Mouse (Mus musculus): ENCODE data around the gene Adamts2. TPM values are rescaled to one million over a fixed set of nuclear protein-coding genes. Genes with fewer than 3 reads are reported as not detected.

The Adamts2 gene
- total RNA-seq (2017) = 0.12 TPM in 1 of 2 replicates, not detected in the other

- ATAC-seq (ENCODE audit: extremely low read depth, insufficient number of reproducible peaks, low FRiP score, poor library complexity, severe bottlenecking) = no peak
Observed at GRCm38 (mm10) chr11:50601641-50602355, at the start of gene Adamts2. TSS of gene Adamts2 (plus strand) at chr11:50602084.

GRCm38 (mm10) chr11:50557064-50557463, 44.8 kb upstream of the Adamts2 start:
- no peak for ATAC-seq (ENCODE audit: extremely low read depth, insufficient number of reproducible peaks, low FRiP score, poor library complexity, severe bottlenecking)

GRCm38 (mm10) chr11:50559108-50559507, 42.8 kb upstream of the Adamts2 start:
- ATAC-seq (ENCODE audit: extremely low read depth, insufficient number of reproducible peaks, low FRiP score, poor library complexity, severe bottlenecking) = no peak

GRCm38 (mm10) chr11:50565466-50566211, 36.2 kb upstream of the Adamts2 start:
- no peak for ATAC-seq (ENCODE audit: extremely low read depth, insufficient number of reproducible peaks, low FRiP score, poor library complexity, severe bottlenecking)

- no peak for ATAC-seq (ENCODE audit: extremely low read depth, insufficient number of reproducible peaks, low FRiP score, poor library complexity, severe bottlenecking)
Observed at GRCm38 (mm10) chr11:50571448-50571847, 30.4 kb upstream of the Adamts2 start.

GRCm38 (mm10) chr11:50576521-50576920, 25.4 kb upstream of the Adamts2 start:
- ATAC-seq (ENCODE audit: extremely low read depth, insufficient number of reproducible peaks, low FRiP score, poor library complexity, severe bottlenecking) = no peak

GRCm38 (mm10) chr11:50587026-50587425, 14.9 kb upstream of the Adamts2 start:
- no peak for ATAC-seq (ENCODE audit: extremely low read depth, insufficient number of reproducible peaks, low FRiP score, poor library complexity, severe bottlenecking)

DNA sequence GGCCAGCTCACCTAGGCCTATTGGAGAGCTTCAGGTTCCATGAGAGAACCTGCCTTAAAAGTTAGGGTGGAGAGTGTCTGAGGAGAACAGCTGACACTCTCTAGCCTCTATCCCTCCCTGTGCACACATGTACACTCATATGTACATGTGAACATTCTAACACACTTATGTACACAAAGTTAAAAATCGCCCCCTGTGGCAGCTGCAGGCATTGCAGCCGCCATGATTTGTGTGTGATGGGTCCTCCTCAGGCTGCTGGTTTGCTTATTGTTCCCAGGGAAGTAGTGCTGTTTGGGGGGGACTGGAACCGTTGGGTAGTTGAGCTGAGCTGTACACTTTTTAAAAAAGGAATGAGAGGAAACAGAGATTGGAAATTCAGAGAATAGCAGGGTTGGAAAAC, 14.1 kb upstream of the Adamts2 start:
- no peak for ATAC-seq (ENCODE audit: extremely low read depth, insufficient number of reproducible peaks, low FRiP score, poor library complexity, severe bottlenecking)

DNA sequence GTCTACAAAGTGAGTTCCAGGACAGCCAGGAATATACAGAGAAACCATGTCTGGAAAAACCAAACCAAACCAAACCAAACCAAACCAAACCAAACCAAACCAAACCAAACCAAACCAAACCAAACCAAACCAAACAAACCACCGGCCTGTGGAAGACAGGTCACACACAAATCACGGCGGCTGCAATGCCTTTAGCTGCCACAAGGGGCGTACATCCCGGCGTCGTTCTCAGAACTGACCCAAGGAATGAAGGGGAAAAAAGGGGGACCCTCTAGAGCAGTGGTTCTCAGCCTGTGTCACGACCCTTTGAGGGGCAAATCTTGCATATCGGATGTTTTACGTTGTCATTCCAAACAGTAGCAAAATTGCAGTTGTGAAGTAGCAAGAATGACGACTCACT, 12.8 kb upstream of the Adamts2 start:
- no peak for ATAC-seq (ENCODE audit: extremely low read depth, insufficient number of reproducible peaks, low FRiP score, poor library complexity, severe bottlenecking)

DNA sequence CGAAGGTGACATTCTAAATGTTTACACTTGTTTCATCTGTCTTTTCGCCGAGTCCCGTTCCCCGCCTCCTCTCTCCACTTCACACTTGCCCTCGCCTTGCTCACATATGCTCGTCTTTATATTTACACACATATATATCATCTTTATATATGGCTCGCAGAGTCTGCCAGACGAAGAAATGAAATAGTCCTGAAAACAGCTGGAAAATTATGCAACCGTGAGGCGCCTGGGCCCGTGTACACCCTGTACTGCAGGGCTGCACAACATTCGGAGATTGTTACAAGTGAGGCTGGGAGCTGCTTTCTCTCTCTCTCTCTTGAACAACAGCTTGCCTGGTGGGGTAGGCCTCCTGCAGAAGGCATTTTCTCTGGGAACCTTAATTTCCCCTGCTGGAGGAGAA, 10.8 kb upstream of the Adamts2 start:
- no peak for ATAC-seq (ENCODE audit: extremely low read depth, insufficient number of reproducible peaks, low FRiP score, poor library complexity, severe bottlenecking)

- no peak for ATAC-seq (ENCODE audit: extremely low read depth, insufficient number of reproducible peaks, low FRiP score, poor library complexity, severe bottlenecking)
Observed at GRCm38 (mm10) chr11:50592892-50593553, 8.9 kb upstream of the Adamts2 start.

GRCm38 (mm10) chr11:50596571-50596970, 5.3 kb upstream of the Adamts2 start:
- ATAC-seq (ENCODE audit: extremely low read depth, insufficient number of reproducible peaks, low FRiP score, poor library complexity, severe bottlenecking) = no peak

- ATAC-seq (ENCODE audit: extremely low read depth, insufficient number of reproducible peaks, low FRiP score, poor library complexity, severe bottlenecking) = no peak
Observed at GRCm38 (mm10) chr11:50599156-50599555, 2.7 kb upstream of the Adamts2 start.

GRCm38 (mm10) chr11:50602356-50603081, 635 bp downstream of the Adamts2 start:
- ATAC-seq (ENCODE audit: extremely low read depth, insufficient number of reproducible peaks, low FRiP score, poor library complexity, severe bottlenecking) = no peak

DNA sequence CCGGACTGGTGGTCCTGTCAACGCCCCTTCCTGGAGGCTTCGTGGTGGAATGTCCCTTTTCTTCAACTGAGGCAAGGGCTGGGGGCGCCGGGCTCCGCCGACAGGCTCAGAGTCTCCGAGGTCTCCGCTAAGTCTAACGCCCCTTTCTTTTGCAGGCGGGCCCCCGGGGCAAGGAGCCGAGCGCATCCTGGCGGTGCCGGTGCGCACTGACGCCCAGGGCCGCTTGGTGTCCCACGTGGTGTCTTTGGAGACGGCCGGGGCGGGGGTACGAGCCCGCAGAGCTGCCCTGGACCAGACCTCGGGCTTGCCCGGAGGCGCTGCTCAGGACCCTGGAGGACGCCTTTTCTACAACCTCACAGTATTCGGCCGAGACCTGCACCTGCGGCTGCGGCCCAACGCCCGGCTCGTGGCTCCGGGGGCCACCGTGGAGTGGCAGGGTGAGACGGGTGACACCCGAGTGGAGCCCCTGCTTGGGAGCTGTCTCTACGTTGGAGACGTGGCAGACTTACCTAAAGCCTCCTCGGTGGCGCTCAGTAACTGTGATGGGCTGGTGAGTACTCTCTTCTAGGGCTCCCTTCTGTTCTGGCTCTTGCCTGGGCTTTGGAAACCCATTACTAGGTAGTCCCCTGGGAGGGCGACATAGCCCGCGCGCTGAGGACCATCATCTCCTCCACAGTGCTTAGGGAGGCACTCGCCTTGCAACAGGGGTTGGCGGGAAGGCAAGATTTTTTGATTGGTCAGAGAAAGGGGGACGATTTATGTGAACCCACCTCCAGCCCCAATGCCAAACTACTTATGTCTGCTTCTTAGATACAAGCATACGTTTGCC, 1.4 kb downstream of the Adamts2 start:
- 0 out of 2 replicates have a peak, but pooled peaks have one; percentile 4 for ATAC-seq (ENCODE audit: extremely low read depth, insufficient number of reproducible peaks, low FRiP score, poor library complexity, severe bottlenecking)

DNA sequence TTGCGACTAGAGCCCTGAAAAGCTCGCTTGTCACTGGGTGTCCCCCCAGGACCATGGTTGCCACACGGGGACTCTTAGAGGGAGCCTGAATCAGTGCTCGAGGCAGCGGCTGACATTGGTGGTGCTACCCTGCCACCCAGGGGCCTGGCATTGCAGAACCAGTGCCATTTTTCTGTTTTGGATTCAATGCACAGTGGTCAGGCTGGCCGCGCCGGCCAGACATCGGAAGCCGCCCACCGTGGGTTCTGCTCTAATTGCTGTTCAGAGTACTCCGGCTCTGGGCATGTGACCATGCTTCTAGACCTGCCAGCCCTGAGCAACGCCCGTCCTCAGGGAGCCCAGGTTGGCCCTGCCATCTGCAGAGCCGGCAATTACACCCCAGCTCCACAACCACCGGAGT, 2.5 kb downstream of the Adamts2 start:
- ATAC-seq (ENCODE audit: extremely low read depth, insufficient number of reproducible peaks, low FRiP score, poor library complexity, severe bottlenecking) = no peak

DNA sequence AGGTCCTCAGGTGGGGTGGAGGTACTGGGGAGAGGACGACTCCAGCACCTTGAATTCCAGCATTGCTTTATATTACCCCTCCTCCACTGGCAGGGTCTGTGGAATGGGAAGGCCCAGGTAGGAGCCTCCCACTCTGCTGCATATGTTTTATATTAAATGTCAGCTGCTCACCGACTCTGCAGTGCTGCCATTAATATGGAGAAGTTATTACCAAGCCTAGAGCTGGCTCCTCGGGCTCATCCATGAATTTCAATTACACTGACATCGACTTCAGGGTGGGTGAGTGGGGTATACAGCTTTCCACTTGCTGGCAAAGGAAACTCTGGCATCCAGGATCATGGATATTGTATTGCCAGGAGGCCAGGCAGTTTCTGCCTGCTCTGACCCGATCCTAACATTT, 9.3 kb downstream of the Adamts2 start:
- no peak for ATAC-seq (ENCODE audit: extremely low read depth, insufficient number of reproducible peaks, low FRiP score, poor library complexity, severe bottlenecking)

DNA sequence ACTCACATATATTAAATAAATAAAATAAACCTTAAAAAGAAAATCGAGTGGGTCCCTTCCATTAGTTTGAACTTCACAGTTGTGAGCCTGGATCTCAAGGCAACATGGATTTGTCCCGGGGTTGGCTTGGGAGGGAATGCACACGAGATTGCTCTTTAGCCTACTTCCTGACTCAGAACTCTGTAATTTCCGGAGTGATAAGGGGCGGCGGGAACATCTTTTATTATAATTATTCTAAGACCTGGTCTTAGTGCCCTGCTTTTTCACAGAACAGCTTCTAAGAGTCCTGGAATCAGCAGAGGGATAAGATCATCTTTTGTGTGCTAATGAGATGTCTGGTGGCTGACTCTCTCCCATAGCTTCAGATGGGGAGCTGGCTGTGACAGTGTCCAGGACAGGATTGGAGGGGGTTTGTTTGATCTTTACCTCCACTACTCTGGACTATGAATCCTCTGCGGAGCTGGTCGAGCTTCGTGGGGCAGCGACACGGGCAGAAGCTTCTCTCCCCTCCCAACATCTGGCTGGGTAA, 15.2 kb downstream of the Adamts2 start:
- ATAC-seq (ENCODE audit: extremely low read depth, insufficient number of reproducible peaks, low FRiP score, poor library complexity, severe bottlenecking) = no peak

All from neutrophil, adult 5-6 weeks (primary cell).